Mouse (Mus musculus): ENCODE data around the gene Gdf3. TPM values are rescaled to one million over a fixed set of nuclear protein-coding genes. Genes with fewer than 3 reads are reported as not detected.
"Not testable (repeated sequence)": the region's sequence is repeated elsewhere in the genome, so short reads cannot be mapped to it uniquely, and the experiment has no call there.

Gdf3 gene
- 0.04 TPM in 1 of 2 replicates, not detected in the other for polyA plus RNA-seq (2012; rRNA removed)

DNA sequence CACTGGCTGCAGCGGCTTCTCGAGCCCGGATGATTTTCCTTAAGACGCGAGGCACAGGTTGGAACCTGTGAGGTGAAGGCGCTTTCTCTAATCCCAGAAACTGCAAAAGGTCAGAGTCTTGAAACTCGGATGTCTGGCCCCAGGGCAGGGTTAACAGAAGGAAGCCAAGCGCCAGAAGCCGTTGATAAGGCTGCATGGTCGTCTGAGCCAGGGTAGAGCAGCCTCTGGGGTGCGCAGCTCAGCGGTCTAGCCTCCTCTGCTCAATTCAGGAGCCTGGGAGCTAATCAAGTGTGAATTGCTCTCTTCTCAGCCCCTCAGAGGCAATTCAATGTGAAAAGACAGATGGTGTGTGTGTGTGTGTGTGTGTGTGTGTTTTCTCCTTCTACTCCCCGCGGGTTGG is at the start of gene Gdf3:
Gene Gdf3, minus strand, starts transcription at position 317 of the 400 bp plus-strand sequence.
- no peak for DNase-seq (ENCODE audit: low spot score)

DNA sequence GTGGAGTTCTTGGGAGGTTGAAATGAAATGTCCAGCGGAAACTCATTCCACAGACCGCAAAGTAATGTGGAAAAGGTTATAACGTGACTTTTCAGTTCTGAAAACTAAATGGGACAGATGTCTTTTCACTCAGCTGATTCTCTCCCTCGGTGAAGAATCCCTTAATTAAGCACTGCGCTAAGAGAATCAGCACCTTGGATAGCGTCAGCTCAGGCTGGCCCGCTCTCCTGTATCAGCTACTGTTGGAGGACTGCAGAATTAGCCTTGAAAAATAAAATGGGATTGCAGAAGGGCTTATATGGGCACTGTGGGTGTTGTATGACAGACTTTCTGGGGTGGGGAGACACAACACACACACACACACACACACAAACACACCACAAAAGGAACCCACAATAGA is 49.7 kb upstream of the Gdf3 start:
- DNase-seq (ENCODE audit: low spot score) = no peak

DNA sequence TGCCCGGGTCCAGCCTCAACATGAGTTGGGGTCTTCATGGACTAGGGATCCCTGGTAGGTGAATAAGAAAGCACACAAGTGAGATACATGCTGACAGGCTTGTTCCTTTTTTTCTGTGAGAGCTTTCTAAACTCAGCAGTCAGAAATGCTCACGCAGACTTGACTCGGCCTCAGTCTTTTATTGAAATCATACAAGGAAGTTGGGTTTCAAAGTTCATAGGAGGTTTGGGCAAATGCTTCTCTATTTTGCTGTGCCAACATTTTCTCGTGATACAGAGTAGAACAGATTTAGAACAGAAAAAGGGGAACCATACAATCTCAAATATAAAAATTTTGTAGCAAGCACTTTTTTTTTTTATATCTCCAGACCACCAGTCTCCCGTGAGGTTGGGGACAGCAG is 47.7 kb upstream of the Gdf3 start:
- no peak for DNase-seq (ENCODE audit: low spot score)

DNA sequence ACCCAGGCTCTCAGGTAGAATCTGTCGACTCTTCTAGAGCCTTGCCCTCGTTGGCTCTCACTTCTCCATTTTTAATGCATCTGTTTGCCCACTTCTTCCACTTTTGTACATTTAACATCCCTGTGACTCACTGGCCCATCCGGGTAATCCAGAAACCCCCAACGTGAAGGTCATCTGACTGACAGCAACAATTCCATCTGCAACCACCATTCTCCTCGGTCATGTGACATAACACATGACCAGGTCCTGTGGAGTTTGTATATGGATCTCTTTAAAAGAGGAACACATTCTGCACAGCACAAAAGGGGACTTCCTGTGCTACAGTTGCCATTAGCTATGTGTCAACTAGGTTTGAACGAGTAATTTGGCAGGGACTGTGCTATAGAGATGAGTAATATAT is 44.4 kb upstream of the Gdf3 start:
- no peak for DNase-seq (ENCODE audit: low spot score)

DNA sequence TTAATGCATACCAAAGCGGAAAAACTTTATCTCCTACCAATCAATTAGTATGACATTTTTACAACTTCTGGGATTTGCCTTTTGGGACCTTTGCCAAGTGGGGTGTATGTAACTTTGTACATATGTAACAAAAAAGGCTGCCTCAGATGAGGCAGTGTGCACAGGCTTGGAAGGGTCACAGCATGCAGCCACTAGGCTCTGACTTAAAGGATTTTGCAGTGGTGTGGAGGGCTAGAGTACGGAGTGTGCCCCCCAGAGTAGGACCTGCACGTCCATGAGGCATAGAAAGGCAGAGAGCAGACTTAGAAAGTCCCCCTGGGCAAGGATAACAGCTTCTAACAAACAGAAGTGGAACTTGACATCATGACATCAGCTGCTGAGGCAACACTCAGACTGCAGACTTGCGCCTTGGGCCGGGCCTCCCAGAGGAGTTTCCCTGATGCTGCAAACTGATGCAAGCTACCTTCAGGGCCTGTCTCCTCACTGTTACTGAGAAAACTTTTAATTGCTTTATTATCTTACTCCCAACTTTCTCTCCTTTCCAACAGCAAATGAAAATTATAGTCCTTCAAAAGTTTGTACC is 40.6 kb upstream of the Gdf3 start:
- no peak for DNase-seq (ENCODE audit: low spot score)

DNA sequence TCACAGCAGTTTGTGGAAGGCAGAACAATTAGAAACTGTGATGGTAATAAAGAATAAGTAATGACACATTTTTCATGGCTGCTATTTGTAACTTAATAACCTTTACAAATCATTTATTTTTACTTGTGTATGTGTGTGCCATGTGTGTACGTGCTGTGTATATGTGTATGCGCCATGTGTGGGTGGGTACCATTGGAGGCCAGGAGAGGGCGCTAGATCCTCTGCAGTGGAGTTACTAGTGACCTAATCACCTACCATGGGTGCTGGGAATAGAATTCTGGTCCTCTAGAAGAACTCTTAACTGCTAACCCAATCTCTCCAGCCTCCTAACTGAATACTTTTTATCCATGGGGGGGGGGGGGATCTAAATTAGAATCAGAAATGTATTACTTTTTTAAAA is 40.0 kb upstream of the Gdf3 start:
- no peak for DNase-seq (ENCODE audit: low spot score)

DNA sequence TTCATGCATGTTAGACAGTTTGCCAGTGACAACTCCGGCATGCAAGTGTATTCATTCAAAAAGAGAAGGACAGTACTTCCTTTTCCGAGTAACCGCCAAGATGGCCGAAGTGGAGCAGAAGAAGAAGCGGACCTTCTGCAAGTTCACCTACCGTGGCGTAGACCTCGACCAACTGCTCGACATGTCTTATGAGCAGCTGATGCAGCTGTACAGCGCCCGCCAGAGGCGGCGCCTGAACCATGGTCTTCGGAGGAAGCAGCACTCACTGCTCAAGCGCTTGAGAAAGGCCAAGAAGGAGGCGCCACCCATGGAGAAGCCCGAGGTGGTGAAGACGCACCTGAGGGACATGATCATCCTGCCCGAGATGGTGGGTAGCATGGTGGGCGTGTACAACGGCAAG is 34.3 kb upstream of the Gdf3 start:
- not testable (repeated sequence) for DNase-seq (ENCODE audit: low spot score)

DNA sequence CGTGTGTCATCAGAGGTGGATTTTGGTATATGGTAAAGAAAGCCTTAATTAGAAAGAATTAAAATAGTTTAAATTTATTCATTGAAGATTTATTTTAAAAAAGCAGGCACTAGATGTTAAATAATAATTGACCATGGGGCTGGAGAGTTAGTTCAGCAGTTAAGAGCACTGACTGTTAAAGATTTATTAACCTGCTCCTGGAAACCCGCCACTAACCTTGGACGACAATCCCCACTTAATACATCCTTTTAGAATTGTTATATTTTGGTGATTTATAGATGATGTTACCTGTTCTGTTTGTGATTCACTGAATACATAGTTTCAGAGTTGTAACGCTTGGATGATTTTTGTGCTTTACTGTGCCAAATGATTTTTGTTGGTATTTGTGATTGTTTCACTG is 27.7 kb upstream of the Gdf3 start:
- DNase-seq (ENCODE audit: low spot score) = not testable (repeated sequence)

DNA sequence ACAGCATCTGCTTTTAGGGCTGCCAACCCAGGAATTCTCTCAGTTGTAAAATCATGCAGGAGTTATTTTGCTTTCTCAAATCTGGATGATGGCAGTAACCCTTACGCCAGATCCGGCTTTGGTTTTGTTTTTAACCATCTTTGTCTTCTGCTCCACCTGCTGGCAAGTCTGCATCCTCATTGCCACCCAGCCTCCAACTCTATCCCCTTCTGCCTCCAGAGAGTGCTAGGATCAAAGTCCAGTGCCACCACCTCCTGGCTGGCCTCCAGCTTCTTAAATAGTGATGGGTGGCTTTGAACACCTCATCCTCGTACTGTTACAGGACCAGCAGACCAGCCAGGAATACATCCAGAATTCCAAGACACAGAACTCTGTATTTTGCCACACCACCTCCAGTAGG is 26.8 kb upstream of the Gdf3 start:
- no peak for DNase-seq (ENCODE audit: low spot score)

DNA sequence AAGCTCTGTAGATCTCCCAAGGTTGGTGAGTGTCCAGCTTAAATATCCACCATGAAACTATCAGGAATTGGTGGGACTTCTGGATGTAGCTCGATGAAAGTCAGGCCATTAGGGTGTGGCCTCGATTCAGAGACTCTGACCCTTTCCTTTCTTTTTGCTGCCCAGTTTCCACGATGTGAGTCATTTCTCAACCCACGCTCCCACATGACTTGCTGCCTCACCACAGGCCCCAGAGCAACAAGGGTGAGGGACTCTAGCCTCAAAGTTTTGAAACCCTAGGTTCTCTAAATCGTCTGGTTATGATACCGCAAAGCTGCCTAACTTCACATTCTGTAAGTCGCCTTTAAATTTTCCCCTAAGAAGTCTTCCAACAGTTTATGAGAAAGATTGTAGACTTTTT is 25.4 kb upstream of the Gdf3 start:
- DNase-seq (ENCODE audit: low spot score) = no peak

DNA sequence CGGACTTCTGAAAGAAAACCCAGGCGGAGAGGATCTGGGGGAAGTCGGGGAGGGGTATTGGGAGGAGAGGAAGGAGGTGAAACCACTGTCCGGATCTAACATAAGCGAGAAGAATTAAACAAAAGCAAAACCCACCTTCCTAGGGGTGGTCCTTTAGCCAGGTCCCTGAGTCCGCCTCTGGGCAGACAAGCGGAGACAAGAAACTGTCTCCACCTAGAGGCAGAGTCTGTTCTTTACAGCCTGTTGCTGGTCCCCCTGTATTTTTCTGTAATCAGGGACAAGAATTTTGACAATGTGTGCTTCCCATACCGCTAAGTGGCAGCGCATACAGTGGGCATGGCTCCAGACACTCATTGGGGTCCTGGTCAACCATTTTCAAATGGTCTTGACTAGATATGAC is 23.5 kb upstream of the Gdf3 start:
- DNase-seq (ENCODE audit: low spot score) = no peak

DNA sequence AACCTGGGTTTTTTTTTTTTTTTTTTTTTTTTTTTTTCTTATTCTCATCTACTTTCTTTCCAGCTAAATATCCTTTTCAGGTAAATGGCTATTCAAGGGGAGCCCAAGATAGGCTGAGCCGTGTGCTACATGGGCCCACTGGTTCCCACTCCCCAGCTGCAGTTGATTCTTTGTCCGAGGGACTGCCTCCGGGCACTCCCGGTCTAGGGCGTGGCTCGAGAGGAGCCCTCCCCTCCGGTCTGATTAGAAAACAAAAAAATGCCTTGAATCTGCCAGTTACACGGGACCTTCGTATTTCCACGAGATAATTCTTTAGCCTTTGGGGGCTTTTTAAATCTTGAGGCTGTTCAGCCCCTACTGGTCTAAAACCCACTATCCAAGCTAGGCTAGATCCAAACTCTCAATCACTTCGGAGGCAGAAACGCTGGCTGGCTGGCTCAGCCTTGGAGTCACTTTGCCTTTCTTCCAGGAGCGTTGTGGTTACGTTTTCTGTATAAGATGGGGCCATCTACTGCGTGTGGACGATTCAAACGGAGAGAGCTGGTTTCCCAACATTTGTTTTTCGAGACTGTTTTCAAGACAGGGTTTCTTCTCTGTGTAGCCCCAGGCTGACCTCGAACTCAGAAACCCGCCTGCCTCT is 17.7 kb upstream of the Gdf3 start:
- DNase-seq (ENCODE audit: low spot score) = no peak

DNA sequence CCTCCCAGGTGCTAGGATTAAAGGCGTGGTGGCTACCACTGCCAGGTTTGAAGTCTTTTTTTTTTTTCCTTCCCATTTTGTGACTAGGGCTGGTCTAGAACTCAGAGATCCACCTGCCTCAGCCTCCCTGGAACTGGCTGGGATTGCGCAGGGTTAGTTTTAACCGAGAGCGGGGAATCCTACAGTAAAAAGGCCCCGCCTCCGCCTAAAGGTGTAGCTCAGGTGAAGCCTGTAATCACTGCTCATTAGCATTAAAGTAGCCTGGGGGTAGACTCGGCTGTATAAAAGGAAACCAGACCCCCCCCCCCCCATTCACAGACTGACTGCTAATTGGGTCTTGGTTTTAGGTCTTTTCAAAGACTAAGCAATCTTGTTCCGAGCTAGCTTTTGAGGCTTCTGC is 16.2 kb upstream of the Gdf3 start, which contains the start of gene Dppa3:
Gene Dppa3, plus strand, starts transcription at position 301 of the 400 bp plus-strand sequence.
- no peak for DNase-seq (ENCODE audit: low spot score)

DNA sequence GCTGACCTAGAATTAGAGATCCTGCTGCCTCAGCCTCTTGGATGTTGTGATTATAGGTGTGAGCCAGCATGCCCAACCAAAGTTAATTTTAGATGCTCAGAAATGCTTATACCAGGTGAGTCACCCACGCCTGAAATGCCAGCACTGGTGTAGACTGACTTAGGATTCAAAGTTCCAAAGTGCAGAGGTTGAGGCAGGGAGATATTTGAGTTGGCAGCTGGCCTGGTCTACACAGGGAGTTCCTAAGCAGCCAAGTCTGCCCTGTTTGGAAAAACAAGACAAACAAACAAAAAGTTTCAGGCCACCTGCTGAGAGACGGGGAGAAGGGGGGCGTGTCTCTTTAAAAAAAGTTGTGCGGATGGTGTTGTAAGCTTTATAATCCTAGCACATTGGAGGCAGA is 15.3 kb upstream of the Gdf3 start:
- DNase-seq (ENCODE audit: low spot score) = no peak

DNA sequence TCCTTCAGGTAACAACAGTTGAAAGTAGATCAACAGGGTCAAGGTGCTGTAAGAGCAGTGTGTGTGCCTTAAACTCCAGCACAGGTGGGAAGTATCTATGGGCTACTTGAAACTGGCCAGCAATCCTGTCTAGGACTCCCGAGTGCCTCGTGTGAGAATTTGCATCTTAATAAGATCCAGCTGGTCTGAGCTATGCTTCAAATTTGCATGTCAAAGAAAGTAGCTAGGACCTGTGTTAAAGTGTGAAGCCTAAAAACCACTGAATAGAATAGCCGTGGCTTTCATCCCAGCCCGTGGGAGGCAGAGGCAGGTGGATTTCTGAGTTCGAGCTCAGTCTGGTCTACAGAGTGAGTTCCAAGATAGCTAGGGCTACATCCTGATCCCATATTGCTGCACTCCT is 14.6 kb upstream of the Gdf3 start:
- DNase-seq (ENCODE audit: low spot score) = no peak

DNA sequence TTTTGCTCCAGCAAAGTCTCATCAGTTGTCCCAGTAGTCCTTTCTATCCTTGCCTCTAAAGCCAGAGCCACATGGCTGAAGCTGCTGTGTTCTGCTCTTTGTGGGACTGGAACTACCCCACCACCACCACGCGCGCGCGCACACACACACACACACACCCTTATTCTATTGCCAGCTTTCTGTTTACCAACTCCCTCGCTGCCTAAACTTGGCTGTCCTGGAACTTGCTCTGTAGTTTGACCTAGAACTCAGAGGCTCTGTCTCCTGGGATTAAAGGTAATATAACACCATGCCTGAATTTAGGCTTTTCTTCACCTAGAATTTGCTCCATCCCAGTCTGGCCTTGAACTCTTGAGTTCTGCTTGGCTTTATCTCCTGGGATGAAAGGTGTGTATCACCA is 11.2 kb upstream of the Gdf3 start:
- DNase-seq (ENCODE audit: low spot score) = no peak

DNA sequence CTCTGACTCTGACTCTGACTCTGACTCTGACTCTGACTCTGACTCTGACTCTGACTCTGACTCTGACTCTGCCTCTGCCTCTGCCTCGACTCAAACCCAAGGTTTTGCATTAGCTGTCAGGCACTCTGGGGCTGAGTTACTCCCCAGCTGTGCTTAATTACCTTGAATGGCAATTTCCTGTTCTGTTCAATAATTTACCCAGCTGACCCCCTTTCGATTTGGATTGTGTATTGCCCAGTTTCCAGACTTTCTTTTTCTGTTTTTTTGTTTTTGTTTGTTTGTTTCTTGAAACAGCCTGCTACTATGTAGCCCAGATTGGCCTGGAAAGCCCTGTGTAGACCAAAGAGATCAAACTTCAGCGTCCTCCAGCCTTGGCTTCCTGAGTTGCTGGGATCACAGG is 6.1 kb upstream of the Gdf3 start:
- no peak for DNase-seq (ENCODE audit: low spot score)

DNA sequence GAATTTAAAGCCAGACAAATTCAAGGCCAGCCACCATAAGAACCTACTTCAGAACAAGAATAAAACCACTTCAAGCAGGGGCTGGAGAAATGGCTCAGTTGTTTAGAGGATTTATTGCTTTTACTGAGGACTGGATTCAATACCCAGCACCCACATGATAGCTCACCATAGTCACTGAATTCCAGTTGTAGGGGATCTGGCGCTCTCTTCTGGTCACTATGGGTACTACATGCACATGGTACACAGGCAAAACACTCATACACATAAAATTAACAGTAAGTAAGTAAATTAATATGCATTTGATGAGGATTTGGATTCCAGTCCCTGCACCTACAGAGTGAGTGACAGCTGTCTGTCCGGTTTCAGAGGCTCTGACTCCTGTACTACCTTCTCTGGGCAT is 4.2 kb upstream of the Gdf3 start:
- DNase-seq (ENCODE audit: low spot score) = no peak

DNA sequence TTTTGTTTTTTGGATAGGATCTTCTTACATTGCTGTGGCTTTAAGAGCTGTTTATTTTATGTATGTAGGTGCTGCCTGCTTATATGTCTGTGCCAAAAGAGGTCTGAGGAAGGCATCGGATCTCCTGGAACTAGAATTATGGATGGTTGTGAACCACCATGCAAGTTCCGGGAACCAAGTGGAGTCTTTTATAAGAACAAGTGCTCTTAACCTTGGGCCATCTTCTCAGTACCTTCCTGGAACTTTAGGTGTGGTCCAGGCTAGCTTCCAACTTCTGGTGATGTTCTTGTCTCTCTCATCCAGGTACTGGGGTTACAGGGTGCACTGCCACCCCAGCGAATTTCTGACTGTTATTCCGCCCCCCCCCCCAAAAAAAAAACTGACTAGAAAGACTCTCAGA is 2.5 kb upstream of the Gdf3 start:
- no peak for DNase-seq (ENCODE audit: low spot score)

DNA sequence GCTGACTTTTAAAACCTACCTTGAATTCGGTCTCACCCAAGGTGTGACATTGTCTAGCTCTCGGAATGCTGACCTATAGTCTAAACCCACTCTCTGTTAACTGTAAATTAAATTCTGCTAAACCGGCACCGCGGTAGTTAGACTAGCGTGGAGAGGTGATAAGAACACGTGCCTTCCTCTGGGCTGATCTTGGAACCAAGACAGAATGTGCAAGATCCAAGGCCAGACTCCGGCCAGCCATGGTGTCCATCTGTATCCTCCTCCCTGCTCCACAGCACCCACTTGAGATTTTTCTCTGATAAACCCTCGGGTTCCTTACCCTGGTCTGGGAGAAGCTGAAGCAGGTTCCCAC is 534 bp downstream of the Gdf3 start:
- no peak for DNase-seq (ENCODE audit: low spot score)

DNA sequence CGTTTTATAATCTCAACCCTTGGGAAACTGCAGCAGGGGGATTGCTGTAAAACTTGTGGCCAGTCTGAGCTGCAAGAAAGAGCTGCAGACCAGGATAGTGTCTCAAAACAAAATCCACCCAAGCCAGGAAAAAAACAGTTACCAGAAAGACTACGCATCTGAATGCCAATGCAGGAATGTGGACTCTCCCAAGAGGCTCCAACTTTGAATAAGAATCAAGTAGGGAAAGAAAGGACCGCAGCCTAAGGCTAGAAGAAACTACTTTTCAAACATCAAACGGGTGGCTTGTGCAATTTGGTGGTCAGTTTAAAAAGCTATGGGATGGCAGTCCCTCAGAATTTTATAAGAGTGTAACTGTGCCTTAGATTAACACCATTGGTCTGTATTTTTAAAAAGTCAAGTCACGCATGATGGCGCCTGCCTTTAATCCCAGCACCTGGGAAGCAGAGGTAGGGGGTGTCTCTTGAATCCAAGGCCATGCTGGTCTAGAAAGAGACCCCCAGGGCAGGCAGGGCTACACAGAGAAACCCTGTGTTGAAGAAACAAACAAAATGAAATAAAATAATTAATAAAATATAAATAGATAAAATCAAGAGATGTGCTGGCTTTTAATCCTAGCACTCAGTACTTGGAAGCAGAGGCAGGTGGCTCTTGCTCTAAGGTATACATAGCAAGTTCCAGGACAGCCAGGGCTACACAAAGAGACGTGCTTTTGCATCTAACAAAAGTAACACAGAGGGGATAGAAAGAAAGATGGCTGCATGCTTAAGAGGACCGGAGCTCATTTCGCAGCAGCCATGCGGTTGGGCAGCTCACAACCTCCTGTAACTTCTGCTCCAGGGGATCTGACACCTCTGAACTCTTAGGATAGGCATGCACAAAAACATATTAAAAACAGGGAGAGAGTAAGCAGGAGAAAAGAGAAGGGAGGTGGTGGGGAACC is 1.2 kb downstream of the Gdf3 start:
- no peak for DNase-seq (ENCODE audit: low spot score)

DNA sequence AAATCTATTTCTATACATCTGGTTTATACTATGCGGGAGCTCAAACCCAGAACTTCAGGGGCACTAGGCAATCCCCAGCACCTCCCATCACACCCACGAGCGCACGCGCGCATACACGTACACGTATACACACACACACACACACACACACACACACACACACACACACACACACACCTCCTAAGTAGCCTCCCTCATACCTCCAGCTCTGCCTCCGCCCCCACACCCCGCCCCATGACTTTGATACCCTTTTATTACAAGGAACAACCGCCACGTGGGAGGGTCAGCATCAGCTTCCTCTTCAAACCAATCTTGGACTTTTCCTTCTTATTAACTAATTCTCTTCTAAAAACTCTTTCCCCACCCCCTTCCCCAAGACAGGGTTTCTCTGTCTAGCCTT is 2.2 kb downstream of the Gdf3 start:
- no peak for DNase-seq (ENCODE audit: low spot score)

DNA sequence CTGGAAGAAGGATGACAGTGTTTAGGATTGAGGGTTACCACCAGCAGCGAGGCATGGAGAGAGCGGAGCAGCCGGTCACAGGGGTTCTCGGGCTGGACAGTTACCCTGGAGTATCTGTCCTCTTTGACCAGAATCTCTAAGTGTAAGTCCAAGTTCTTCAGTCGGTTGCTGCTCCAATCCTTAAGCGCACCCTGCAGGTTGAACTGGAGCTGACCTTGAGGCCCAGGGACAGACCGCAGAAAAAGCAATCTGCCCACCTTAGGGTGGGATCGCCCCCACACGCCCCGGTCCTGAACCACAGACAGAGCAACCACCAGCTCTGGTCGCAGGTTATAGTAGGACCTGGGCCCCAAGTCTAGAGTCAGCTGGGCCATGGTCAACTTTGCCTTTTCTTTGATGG is 3.2 kb downstream of the Gdf3 start:
- no peak for DNase-seq (ENCODE audit: low spot score)
